Mouse (Mus musculus) stomach, postnatal 0 days (tissue): ENCODE results near the gene Sox5.

Experiments
- CTCF ChIP-seq: IDR thresholded peaks from 2 replicates; pipeline ENCODE4 v1.5.1; 2016; ENCODE audit warnings: antibody characterized with exemption, low read depth, mild to moderate bottlenecking, moderate library complexity
- EP300 ChIP-seq: optimal IDR thresholded peaks from 2 replicates; pipeline ENCODE3; 2016; ENCODE audit warnings: antibody characterized with exemption

GRCm38 (mm10) chr6:144781431-144782030, at the start of gene Sox5:
- TF ChIP-seq CTCF, result peak; percentile 15; the same call in 1 of the 2 replicates
- no peak for TF ChIP-seq EP300
